Mouse (Mus musculus) cerebellum, adult 11-12 months (tissue): ENCODE measurements at regions not wholly inside any gene's neighbourhood (a gene's known extent, or its start where the extent isn't known, plus 50 kb on each side); places are given as distances from the start of the nearest gene placed in this dataset.
A peak's percentile ranks its signal among the peaks of the same experiment; 100 is the strongest.
"Not testable (repeated sequence)": the region's sequence is repeated elsewhere in the genome, so short reads cannot be mapped to it uniquely, and the experiment has no call there.

ENCODE experiments used
- DNase-seq: peaks from one replicate; pipeline ENCODE4 v3.0.0; 2022

- peak; percentile 4 for DNase-seq
Measured at GRCm38 (mm10) chrX:135112109-135112508, 65.3 kb downstream of the Gm15023 start.

DNA sequence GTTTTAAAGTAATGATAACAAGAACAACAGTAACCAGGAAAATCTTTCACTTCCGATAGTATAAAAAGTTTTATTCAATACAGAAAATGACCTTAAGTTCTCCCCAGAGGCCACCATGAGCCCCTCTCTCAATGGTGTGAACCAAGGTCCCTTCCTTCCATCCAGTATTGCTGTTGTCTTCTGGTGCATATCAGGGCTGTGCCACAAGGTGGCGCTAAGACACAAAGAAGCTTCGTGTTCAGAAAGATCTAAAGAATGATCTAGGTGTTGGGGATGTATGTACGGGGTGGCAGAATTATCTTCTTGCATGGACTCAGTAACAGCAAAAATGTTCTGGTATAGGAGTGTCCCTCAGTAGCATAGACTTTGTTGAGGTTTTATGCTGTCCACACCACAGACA is 66.6 kb downstream of the Gm15023 start:
- not testable (repeated sequence) for DNase-seq

GRCm38 (mm10) chrX:135101594-135101993 is 75.8 kb downstream of the Gm15023 start:
- DNase-seq = no peak

GRCm38 (mm10) chrX:135098101-135098500 is 79.3 kb downstream of the Gm15023 start:
- DNase-seq = no peak

- no peak for DNase-seq
Measured at GRCm38 (mm10) chrX:135096206-135096605, 81.2 kb downstream of the Gm15023 start.

DNA sequence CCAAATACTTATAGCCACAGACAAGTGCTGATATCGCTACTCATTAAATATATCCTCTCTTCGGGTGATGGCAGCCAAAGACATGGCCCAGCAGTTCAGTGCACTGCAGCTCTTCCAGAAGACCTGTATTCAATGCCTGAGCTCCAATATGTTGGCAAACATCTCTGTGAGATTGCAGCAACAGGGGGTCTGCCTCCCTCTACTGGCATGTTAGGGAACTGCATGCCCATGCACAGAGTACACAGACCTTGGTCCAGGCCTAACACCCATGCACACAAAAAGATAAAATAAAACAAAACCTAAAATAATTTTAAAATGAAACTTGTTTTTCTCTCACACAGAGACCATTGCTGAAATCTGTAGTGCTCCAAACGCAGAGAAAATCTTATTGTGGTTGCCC is 82.1 kb upstream of the Zmat1 start:
- not testable (repeated sequence) for DNase-seq

GRCm38 (mm10) chrX:135087068-135087579 is 78.1 kb upstream of the Zmat1 start:
- not testable (repeated sequence) for DNase-seq

GRCm38 (mm10) chrX:135086564-135086963 is 77.6 kb upstream of the Zmat1 start:
- DNase-seq = not testable (repeated sequence)

DNA sequence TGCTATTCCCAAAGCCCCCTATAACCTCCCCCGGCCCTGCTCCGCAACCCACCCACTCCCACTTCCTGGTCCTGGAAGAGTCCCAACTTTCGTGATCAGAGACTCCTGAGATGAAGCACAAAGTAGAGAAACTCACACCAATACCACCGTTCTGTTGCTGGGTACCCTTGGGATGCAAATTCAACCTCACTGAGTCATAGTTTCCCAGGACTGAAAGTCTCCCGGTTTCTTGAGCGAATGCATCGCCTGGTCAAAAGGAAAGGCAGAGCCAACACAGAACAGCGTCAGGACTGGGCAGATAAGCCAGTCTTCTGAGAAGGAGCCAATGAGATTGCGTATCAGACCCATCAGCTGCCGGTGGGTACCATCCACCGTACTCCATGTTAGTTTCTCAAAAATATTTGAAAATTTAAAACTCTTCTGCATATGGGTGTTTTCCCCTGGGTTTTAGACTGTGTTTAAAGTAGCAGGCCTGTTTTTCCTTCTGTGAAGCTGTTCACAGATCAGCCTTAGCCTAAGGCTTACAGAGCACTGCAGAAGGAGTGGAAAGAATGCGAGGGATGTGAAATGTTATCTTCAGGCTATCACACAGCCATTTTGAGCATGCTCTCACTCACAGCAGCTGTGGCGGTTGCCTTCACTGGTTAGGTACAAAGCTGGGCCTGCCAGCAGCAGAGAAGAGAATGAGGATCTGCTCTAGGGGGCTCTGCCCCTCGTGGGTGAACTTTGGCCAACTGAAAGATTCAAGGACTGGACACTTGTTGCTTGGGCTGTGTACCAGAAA is 77.0 kb upstream of the Zmat1 start:
- not testable (repeated sequence) for DNase-seq

DNA sequence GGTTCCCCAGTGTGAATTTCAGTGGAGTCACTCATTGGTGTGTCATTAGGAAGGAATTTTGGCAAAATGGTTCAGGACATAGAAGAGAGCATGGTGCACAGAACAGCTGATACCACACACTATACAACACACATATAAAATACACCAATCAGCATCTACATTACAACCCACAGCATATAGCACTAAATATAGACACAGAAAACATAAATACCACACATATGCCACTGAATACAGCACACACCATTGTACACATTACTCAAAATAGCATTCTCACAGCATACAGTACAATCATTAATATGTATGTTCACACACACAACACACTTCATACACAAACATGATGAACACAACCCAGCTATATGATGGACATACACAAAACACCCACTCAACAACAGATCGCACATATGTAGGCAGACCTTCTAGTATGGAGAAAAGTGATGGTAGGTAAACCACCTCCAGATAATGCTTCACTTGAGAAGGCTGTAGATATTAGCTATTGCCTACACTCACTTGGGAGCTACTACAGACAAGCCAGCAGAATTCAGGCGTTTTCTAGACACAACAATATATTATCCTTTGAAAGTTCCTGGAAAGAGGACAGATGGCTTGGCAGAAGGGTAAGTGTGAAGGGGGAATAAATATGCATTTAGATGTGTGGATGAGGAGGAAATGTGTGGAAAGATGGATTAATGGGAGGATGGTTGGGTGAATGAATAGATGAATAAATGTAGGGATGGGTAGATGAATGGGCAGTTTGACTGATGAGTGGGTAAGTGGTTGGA is 71.6 kb upstream of the Zmat1 start:
- no peak for DNase-seq

DNA sequence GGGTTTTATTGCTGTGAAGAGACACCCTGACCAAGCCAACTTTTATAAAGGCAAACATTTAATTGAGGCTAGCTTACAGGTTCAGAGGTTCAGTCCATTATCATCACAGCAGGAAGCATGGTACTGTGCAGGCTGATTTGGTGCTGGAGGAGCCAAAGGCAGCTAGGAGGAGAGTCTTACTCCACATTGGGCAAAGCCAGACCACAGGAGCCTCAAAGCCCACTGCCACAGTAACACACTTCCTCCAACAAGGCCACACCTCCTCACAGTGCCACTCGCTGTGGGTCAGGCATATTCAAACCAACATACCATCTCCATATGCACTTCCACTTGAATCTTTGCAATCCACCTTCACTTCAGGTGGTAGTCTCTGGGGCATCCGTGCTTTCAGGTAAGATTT is 70.4 kb upstream of the Zmat1 start:
- no peak for DNase-seq

DNA sequence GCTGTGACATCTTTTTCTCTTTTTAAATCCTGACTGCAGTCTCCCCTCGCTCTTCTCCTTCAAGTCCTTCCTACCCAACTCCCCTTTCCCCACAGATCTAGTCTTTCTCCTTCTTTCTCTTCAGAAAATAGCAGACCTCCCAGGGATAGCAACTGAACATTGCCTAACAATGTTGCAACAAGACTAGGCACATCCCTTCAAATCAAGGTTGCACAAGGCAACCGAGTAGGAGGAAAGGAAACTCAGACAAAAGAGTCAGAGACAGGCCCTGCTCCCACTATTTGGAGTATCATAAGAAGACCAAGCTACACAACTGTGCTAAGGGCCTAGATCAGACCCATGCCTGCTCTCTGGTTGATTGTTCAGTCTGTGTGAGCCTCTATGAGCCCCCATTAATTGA is 66.9 kb upstream of the Zmat1 start:
- DNase-seq = no peak

DNA sequence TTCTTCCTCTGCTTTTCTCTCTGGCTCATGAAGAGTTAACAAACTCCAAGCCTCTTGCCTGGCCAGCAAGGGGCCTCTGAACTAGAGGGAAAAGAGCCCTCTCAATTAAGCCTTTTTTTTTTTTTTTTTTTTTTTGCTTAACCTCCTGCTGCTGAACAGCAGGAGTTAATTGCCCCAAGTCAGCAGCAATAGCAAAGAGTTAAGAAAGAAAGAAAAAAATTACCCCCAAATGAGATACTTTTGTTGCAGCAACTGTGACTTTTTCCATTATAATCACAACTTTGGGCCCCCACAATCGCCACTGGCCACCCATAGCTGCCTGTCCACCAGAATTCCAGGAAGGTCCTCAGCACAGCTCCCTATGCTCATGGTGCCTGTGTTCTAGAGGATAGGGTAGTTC is 60.4 kb upstream of the Zmat1 start:
- DNase-seq = no peak

DNA sequence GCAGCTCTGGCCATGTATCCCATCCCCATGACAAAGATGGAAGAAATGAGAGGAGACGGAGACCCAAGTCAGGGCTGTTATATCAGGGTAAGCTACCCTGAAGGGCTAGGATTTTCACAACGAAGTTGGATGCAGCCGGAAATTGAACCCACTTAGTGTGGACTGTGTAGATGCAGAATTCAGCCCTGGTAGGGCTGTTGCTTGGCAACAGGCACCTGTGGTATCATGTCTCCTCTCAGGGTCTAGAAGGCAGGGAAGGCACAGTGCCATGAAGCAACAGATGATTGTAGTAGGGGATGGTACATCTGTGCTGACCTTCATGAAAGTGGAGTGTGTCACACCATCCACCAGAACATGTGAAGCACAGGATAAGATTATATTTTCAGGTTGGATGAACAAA is 51.2 kb upstream of the Zmat1 start:
- DNase-seq = no peak

DNA sequence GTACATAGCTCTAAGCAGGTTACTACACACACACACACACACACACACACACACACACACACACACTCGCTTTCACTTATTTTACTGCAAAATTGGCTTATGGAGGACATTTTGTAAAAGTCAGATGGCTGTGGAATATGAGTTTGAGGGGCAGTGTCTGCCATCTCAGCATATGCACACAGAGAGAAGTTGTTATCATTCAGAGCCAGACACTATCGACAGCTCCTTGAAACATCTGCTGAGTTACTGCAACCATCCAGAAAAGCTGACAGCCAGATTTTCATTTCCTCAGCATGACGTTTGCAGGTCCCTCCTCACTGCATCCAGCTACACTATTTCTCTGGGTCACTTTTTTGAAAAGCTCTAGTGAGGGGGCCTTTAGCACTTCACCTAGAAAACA is 49.9 kb upstream of the Zmat1 start:
- no peak for DNase-seq
